Mouse (Mus musculus) midbrain, postnatal 0 days (tissue): ENCODE results near the gene Klf16. TPM values are rescaled to one million over a fixed set of nuclear protein-coding genes. Genes with fewer than 3 reads are reported as not detected.
A peak's percentile ranks its signal among the peaks of the same experiment; 100 is the strongest.

Experiments used
- ATAC-seq: fragments of 200-750 bp; cut with Nextera tagmentation; 2 replicates; pipeline ENCODE4 v1.8.0; 2017; ENCODE audit warnings: moderate number of reproducible peaks, mild to moderate bottlenecking, moderate TSS enrichment, moderate library complexity; ENCODE audit not compliant: low FRiP score
- DNase-seq: peaks from one replicate; pipeline ENCODE4 v3.0.0-alpha.2; 2015; ENCODE audit warnings: low spot score
- H3K27ac ChIP-seq: fragments of 300-500 bp; sonication (generic); 2 replicates; pipeline ENCODE4 v1.5.1; 2014; ENCODE audit warnings: low read depth, mild to moderate bottlenecking, low read length, mixed read lengths
- H3K27me3 ChIP-seq: fragments of 300-500 bp; sonication (generic); 2 replicates; pipeline ENCODE4 v1.6.1; 2014; ENCODE audit warnings: low read length, control low read depth, mixed read lengths; ENCODE audit not compliant: insufficient read depth
- H3K36me3 ChIP-seq: fragments of 300-500 bp; sonication (generic); 2 replicates; pipeline ENCODE4 v1.6.1; 2014; ENCODE audit warnings: low read length, control low read depth, mixed read lengths; ENCODE audit not compliant: insufficient read depth
- H3K4me1 ChIP-seq: fragments of 300-500 bp; sonication (generic); 2 replicates; pipeline ENCODE4 v1.6.1; 2014; ENCODE audit warnings: mild to moderate bottlenecking, control low read depth, antibody characterized with exemption, low read length, mixed read lengths; ENCODE audit not compliant: insufficient read depth
- H3K4me2 ChIP-seq: fragments of 300-500 bp; sonication (generic); 2 replicates; pipeline ENCODE4 v1.6.1; 2014; ENCODE audit warnings: low read depth, mild to moderate bottlenecking, low read length, mixed read lengths; ENCODE audit not compliant: poor library complexity, severe bottlenecking
- H3K4me3 ChIP-seq: fragments of 300-500 bp; sonication (generic); 2 replicates; pipeline ENCODE4 v1.5.1; 2014; ENCODE audit warnings: low read depth, mild to moderate bottlenecking, low read length, moderate library complexity
- H3K9ac ChIP-seq: fragments of 300-500 bp; sonication (generic); replicated peaks from 2 replicates; pipeline ENCODE4 v1.6.1; 2014; ENCODE audit warnings: mild to moderate bottlenecking, low read length, moderate library complexity, mixed read lengths; ENCODE audit not compliant: poor library complexity, severe bottlenecking
- H3K9me3 ChIP-seq: fragments of 300-500 bp; sonication (generic); 2 replicates; pipeline ENCODE4 v1.6.1; 2016; ENCODE audit warnings: low read length, control low read depth
- CTCF ChIP-seq: IDR thresholded peaks from 2 replicates; pipeline ENCODE4 v1.5.1; 2016; ENCODE audit warnings: antibody characterized with exemption, mild to moderate bottlenecking
- WGBS: fragments of 180-500 bp; shearing (Covaris S2); extraction: QIAGEN DNeasy Blood & Tissue Kit; methylation state at CpG from one replicate; pipeline ENCODE4 v1.1.7; 2014; 5-methylcytosine and 5-hydroxymethylcytosine counted together
- polyA plus RNA-seq: library from polyadenylated mRNA; unstranded; fragments of >200 nt; fragmentation: Nextera tagmentation; extraction: Ambion mirVana; gene quantifications from 2 replicates; pipeline ENCODE4 v1.2.1, GENCODE M21; 2015
- total RNA-seq: library from RNA; depleted of rRNA; stranded (reverse); fragments of >200 nt; gene quantifications from 2 replicates; pipeline ENCODE4 v1.2.3, GENCODE M21; 2014

Gene Klf16
- total and polyA plus RNA-seq, 2 experiments from 2014 or later = 8.3 to 18.1 TPM

DNA sequence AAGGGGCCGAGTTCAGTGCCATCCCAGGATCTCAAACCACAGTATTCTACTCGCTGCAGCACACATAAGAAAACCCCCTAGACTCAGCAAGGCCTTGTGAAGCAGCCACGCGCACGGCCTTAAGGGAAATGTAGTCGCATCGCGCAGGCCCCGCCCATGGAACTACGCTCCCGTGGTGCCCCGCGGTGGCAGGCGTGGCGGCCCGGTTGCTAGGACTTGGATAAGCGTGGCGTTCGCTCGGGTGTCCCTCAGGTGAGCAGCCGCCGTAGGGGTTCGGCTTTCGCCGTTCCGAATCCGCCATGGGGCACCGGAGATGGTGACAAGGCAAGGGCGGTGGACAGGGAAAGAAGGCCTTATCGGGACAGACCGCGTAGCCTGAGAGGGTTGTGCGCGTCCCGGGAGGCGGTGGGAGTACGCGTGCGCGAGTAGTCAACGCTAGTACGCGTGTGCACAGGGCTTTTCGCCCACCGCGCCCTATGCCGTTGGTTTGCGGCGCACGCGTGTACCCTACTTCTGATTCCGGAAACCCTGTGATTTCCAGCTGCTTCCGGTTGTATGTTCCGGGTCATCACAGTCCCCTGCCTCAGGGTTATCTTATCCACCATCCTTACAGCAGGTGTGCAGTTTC, 25.7 kb upstream of the Klf16 start, which contains the start of the genes Scamp4 and Adat3:
Gene Scamp4, plus strand, starts transcription at position 175 of the 628 bp plus-strand sequence.
Gene Adat3, plus strand, starts transcription at position 183 of the 628 bp plus-strand sequence.
- Histone ChIP-seq H3K27me3 (no peaks in the 10 kb centered on the region), H3K4me1 (peaks cover 10% of the 10 kb centered on the region; the same call in 1 of the 2 replicates), H3K9ac (peak within 1 kb of the TSS; percentile 64), H3K9me3 (no peaks in the 10 kb centered on the region), H3K27ac (peak within 1 kb of the TSS; percentile 88), H3K4me3 (peak within 1 kb of the TSS; percentile 71), H3K4me2 (peak within 1 kb of the TSS; percentile 92), H3K36me3 (peaks cover 18% of the 10 kb centered on the region)
- under 1% methylated on average over 54 of the region's 54 CpGs for WGBS
- ATAC-seq (peak; percentile 95), DNase-seq (peak; percentile 97)
- no peak for TF ChIP-seq CTCF

- H3K9me3 ChIP-seq = no peaks in the 10 kb centered on the region
- H3K27ac ChIP-seq = no peak overlapping the region
- no peak overlapping the region for H3K4me2 ChIP-seq
- H3K9ac ChIP-seq = no peak overlapping the region
- WGBS = 35% methylated on average over 4 of the region's 4 CpGs
- H3K4me3 ChIP-seq = no peak overlapping the region
- ATAC-seq = no peak
- no peak for DNase-seq
- H3K4me1 ChIP-seq = no peaks in the 10 kb centered on the region
- TF ChIP-seq CTCF = no peak
- no peaks in the 10 kb centered on the region for H3K36me3 ChIP-seq
- no peaks in the 10 kb centered on the region for H3K27me3 ChIP-seq
These were observed 19.2 kb upstream of the Klf16 start for GRCm38 (mm10) chr10:80596318-80596717.

- Histone ChIP-seq H3K27ac (peak within 1 kb of the TSS; percentile 65), H3K36me3 (peaks cover 10% of the 10 kb centered on the region), H3K9me3 (no peaks in the 10 kb centered on the region), H3K9ac (peak within 1 kb of the TSS; percentile 84), H3K4me3 (peak within 1 kb of the TSS; percentile 57), H3K4me2 (peak within 1 kb of the TSS; percentile 86), H3K27me3 (no peaks in the 10 kb centered on the region), H3K4me1 (peaks cover 12% of the 10 kb centered on the region)
- DNase-seq = peak; percentile 98
- WGBS = under 1% methylated on average over 56 of the region's 73 CpGs
- peak; percentile 96 for ATAC-seq
- no peak for TF ChIP-seq CTCF
These were observed 13.0 kb upstream of the Klf16 start, which contains the start of gene Abhd17a for GRCm38 (mm10) chr10:80589879-80590854. TSS of gene Abhd17a (minus strand) at chr10:80590341.

DNA sequence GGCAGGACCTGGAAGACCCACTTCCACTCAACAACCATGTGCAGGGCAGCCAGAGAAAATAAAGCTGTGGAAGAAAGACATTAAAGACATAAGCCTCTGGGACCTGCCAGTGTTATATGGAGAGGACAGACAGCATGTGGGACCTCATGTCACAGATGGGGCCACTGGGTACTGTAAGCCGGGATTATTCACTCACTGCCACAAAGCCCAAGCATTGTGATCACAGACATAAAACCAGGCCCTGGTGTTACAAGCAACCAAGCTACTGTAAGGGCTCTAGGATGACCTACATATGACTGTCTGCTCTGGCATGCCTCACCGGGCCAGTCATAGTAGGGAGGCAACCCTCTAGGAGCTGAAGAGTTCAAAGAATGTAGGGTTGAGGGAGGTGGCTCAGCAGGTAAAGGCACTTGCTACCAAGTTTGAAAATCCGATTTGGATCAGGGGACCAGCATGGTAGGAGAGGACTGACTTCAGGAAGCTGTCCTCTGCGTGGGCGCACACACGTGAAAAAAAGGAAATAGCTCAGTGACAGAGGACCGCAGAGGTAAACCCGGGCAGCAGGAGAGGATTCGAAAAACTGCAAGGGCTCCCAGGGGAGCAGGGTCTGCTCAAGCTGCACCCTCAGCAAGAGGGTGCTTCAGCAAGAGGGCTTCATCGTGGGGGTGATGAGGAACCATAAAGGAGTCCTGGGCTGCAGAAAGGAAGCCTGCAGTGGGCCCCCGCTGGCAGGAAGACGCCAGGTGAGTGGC, 12.2 kb upstream of the Klf16 start:
- H3K4me1 ChIP-seq = peaks cover 12% of the 10 kb centered on the region
- DNase-seq (no peak), ATAC-seq (no peak)
- H3K9ac ChIP-seq = peak overlapping the region; percentile 84
- TF ChIP-seq CTCF = no peak
- H3K4me2 ChIP-seq = peak overlapping the region; percentile 86
- H3K36me3 ChIP-seq = peaks cover 17% of the 10 kb centered on the region
- no peaks in the 10 kb centered on the region for H3K9me3 ChIP-seq
- WGBS = 18% methylated on average over 12 of the region's 12 CpGs
- peak overlapping the region; percentile 65; the same call in 1 of the 2 replicates for H3K27ac ChIP-seq
- no peaks in the 10 kb centered on the region for H3K27me3 ChIP-seq
- H3K4me3 ChIP-seq = peak overlapping the region; percentile 57

DNA sequence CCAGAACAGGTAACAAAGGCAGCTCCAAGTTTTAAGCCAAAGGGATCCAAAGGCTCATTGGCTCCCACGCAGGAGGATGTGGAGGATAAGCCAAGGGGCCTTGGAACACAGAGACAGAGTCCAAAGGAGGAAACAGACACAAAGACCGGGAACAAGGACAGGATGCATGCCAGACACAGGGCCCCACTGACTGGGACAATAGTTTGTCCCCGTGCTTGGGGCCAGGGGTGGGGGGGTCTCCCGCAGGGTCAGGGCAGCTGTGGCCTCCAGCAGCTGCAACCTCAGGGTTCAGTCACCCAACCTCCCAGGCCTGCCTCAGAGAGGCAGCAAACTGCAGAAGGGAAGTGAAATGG, 10.2 kb upstream of the Klf16 start:
- peaks cover 28% of the 10 kb centered on the region for H3K36me3 ChIP-seq
- no peak for TF ChIP-seq CTCF
- no peaks in the 10 kb centered on the region for H3K27me3 ChIP-seq
- H3K4me1 ChIP-seq = peaks cover 12% of the 10 kb centered on the region
- no peak overlapping the region for H3K4me3 ChIP-seq
- no peaks in the 10 kb centered on the region for H3K9me3 ChIP-seq
- H3K4me2 ChIP-seq = no peak overlapping the region
- DNase-seq (no peak), ATAC-seq (no peak)
- WGBS = 29% methylated on average over 2 of the region's 4 CpGs
- 0 out of 2 replicates have a peak overlapping the region, but pooled peaks have one; percentile 47 for H3K27ac ChIP-seq
- no peak overlapping the region for H3K9ac ChIP-seq
